Mouse (Mus musculus): ENCODE results near the gene Rnaset2b.
"Not testable (repeated sequence)": the region's sequence is repeated elsewhere in the genome, so short reads cannot be mapped to it uniquely, and the experiment has no call there.

The Rnaset2b gene

DNA sequence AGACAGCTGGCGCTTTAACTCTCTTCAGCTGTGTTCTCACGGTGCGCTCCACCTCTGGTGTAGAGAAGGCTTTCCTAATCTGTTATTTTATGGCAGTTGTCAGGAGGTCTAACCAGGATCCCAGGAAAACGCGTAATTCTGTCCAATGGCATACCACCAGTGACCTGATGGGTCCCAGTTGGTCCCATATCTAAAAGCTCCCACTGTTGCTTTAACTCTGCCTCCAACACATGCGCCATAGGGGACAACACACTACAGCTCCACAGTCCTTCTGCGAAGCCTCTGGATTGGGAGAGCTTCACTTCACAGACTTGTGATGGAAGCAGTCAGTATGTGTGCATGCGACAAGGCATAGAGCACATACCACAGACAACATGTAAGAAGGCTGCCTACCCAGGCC, 9.7 kb downstream of the Rnaset2b start:
- not testable (repeated sequence) for DNase-seq (ENCODE audit: low spot score)

DNA sequence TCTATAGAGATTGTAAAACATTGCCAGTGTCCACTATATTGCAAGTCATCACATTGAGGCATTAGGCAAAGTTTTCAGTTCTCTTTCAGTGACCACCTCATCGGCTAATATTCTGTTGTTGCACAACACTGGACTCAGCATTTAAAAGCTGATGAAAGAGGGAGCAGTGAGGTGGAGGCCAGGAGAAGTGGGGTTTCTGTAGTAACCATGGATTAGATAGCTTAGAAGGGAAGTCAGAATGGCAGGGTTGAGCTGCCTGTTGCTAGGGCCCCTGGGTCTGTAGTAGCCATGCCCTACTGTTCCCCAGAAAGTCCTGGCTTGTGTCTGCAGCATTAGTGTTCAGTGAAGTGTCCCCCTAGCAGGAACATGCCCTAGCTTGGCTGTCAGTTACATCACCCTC, 15.7 kb downstream of the Rnaset2b start:
- not testable (repeated sequence) for DNase-seq (ENCODE audit: low spot score)

DNA sequence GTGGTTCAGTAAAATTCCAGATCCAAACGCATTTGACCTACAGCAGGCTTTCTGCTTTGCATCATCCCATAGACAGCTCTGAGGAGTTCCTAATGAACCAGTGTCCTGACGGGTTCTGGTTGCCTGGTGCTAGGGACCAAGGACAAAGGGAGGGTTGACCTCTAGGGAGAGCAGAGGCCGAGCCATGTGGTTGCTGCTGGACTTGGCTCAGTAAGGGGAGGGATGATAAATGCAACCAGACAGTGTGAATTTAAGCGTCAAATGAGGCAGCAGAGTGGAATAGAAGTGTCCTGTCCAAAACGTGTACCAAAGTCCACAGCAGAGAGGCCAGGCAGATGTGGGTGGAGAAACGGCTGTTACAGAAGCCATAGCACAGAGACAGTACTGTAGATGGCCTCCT, 25.1 kb downstream of the Rnaset2b start:
- DNase-seq (ENCODE audit: low spot score): not testable (repeated sequence)

DNA sequence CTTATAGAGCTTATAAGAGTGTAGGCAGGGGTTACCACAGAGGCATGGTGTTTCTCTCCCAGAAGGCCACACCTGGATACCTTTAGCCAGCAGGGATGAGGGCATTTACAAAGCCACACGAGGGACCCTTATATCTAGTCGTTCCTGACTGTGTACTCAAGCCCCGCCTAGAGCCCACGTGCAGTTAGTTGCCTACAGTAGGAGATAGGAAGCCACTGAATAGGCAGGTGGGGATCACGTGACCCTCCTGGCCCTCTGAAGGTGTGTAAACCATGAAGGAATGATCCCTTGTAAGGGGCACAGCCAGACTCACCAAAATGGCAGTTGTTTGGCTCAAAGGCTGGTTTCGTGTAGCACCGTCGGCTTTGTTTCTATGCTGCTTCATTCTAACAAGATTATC, 26.4 kb downstream of the Rnaset2b start:
- DNase-seq (ENCODE audit: low spot score): not testable (repeated sequence)

DNA sequence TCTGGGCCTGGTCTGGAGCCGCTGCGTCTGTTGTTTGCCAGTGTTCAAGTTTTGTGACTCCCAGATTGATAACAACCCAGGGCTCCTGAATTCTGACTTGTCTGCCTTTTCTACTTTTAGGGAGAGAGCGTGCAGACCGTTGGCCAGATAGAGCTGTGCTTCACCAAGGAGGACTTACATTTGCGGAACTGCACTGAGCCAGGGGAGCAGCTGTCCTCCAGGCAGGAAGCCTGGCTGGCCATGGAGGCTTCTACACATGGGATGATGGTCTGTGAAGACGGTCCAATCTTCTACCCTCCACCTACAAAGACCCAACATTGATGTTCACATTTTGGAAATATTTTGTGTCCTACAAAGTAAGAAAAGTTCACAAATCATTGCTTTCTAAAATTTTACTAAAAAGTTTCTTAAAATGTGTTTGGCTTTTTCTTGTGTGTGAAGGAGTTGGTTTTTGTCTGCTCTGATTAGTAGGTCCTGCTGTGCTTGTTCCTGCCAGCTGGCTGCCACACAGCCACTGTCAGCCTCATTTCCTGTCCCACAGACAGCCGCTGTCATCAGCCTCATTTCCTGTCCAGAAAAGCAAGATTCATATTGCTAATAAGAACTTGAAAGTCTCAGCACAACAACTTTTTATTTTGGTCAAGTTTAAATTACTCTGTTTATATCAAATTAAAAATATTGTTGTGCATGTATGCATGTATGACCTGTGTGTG, 27.5 kb downstream of the Rnaset2b start:
- not testable (repeated sequence) for DNase-seq (ENCODE audit: low spot score)

DNA sequence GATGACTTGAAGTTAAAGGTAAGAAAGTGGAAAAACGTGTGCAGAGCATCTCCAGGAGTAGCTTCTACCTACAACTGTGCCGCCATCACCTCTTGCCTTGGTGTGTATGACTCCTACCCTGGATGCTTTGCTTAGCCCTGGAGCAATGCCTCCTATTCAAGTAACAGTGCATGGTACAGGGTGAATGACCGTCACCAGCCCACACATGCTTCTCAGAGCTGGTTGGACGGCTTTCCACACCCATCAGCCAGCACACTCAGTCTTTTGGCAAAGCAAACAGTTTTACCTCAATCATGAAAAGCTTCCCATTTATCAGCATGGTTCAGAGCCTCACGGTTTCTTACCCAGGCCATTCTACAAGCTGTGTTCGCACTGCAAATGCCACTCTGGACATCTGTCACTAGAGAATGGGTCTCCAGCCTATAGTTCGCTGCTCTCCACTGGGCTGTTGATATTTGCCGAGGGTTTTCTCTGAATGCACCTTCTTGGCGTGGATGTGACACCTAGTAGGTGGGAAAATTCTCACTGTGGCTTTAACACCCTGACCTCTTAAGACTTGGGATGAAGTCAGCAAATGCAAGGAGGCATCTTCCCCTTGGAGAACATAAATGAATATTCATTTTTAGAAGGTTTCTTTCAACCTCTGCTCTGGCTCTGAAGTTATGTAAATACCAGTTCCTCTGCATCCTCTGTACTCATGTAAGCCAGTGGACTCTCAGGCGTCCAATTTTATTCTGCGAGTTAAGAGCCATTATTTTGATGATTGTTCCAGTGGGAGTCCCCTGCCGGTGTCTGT, 31.6 kb downstream of the Rnaset2b start:
- DNase-seq (ENCODE audit: low spot score): not testable (repeated sequence)

DNA sequence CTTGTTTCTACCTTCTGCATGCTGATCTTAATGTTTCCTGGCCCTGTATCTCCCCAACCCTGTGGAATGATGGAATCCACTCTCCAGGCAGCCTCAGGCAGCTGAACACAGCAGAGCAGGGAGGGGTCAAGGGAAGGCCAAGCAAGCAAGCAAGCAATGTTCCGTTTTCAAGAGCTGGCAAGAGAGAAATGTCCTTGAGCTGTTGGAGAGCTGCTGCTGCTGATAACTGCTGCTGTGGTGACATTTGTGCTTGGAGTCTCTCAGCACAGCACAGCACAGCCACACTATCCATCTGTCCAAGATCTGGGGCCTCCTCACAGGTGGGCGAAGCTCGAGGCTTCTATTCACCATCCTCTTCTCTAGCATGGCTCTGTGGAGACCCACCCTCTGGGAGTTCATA, 33.0 kb downstream of the Rnaset2b start:
- DNase-seq (ENCODE audit: low spot score): not testable (repeated sequence)

DNA sequence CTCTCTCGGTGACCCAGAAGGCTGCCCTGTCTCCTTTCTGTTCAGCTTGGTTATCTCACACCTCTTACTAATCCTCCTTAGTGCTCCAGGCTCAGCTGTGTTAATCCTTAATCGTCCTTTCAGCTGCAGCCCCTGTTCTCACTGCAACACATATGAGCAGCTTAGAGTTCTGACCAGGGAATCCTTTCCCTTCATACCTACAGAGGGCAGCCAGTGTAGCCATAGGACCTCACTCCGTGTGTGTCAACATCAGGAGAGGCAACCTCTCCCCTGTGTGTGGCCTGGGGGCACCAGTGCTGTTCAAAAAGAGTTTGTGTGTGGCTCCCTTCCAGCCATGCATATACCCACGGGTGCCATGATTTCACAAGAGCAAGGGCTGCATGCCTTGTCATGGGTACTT, 35.2 kb downstream of the Rnaset2b start:
- not testable (repeated sequence) for DNase-seq (ENCODE audit: low spot score)

DNA sequence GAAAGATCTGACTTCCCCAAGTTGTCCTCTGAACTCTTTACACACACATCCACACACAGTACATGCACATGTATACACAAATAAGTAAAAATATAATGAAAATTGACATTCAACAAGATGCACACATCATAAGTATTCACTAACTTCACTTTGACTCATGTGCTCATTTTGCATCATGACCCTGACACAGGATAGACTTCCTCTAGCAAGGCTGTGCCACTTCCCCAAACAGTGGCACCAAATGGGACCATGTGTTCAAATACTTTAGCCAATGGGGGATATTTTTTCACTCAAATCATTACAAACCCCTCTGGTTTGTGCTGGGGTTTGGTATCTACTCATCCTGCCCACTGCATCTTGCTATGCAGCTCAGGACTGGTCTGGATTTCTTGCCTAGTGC, 38.5 kb downstream of the Rnaset2b start:
- DNase-seq (ENCODE audit: low spot score): not testable (repeated sequence)

DNA sequence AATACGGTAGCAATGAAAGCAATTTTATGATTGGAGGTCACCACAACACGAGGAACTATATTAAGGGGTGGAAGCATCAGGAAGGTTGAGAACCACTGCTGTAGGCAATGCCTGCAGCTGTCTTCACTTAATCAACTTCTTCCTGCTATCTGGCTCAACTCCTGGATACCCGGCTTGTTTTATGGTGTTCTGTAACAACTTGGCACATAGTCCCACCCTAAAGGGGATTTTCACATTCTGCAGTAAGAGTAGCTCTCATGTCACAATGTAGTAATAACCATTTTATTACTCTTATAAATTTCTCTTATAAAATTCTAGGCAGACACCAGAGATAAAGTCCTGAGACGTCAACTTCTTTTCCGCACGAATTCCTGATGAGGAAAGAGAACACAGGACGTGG, 39.0 kb downstream of the Rnaset2b start:
- not testable (repeated sequence) for DNase-seq (ENCODE audit: low spot score)

DNA sequence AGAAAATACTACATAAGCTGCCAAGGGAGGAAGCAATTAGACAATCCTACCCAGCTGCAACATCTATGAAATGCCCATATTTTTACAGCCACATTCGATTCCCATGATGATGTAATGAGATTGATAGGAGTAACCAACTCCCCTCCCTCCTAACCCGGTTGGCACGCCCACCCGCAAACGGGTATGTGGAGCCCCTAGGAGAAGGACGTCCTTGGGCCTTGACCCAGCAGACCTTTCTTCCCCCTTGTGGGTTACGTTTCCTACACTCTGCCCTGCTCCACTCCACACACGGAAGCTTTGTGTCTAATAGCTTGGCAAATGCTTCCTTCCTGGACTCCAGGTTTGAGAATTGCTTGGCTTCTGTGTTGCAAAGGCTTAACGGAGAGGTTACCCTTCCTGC, 39.5 kb downstream of the Rnaset2b start:
- DNase-seq (ENCODE audit: low spot score): not testable (repeated sequence)

DNA sequence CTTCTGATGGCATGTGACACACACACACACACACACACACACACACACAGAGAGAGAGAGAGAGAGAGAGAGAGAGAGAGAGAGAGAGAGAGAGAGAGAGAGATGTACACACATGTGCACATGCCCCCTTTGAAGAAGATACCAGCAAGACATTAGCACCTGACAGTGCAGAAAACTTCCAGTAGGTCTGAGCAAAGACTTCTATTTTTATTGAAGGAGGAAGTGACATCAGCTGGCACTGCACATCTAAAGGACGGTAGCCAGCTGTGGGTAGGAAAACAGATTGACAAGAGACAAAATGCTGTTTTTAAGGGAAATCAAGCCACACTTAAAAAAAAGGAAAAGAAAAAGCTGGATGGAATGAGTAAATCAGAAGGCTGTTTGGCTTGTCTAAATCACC, 43.8 kb downstream of the Rnaset2b start:
- DNase-seq (ENCODE audit: low spot score): not testable (repeated sequence)

DNA sequence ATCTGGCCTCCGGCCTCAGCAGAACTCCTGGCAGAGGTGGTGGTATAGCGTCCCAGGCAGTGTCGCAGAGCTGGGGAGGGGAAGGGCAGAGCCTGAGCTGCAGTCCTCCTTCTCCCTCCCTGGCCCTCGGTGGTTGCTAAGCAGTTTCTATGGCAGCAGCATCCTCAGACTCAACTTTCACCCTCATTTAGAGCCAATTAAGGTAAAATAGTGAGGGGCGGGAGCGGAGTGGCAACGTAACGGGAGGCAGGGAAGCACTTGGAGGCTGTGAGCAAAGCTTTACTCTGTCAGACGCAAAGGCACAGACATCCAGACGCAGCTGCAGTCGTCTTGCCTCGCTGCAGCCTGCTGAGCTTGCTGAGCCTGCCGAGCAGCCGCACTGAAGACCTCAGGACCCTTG, 54.8 kb downstream of the Rnaset2b start, which contains the start of gene Gm1604a:
Gene Gm1604a, plus strand, starts transcription at position 312 of the 400 bp plus-strand sequence.
- not testable (repeated sequence) for DNase-seq (ENCODE audit: low spot score)

DNA sequence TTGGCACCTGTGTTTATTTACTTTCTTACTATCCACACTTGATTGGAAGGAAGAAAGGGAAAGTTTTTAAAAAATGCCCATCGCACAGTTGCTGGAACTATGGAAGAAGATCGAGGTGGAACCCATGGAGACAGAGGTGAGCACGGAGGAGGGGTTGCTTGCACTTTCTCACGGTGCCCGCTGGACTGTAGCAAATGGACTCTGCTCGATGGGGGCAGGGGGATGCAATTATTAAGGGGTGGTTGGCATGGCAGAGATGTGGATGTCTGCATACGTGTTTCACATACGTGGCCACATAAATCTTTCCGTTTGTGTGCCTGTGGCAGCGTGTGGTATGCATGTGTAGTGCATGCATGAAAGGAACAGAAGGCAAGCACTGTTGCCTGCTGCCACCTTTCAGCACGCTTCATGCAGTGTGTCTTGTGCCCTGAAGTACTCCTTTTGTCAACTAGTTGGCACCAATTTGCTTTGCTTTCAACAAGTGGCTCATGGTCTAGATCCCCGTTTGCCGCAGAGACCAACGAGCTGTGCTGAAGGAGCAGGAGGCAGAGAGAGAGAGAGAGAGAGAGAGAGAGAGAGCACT, 55.4 kb downstream of the Rnaset2b start:
- not testable (repeated sequence) for DNase-seq (ENCODE audit: low spot score)

DNA sequence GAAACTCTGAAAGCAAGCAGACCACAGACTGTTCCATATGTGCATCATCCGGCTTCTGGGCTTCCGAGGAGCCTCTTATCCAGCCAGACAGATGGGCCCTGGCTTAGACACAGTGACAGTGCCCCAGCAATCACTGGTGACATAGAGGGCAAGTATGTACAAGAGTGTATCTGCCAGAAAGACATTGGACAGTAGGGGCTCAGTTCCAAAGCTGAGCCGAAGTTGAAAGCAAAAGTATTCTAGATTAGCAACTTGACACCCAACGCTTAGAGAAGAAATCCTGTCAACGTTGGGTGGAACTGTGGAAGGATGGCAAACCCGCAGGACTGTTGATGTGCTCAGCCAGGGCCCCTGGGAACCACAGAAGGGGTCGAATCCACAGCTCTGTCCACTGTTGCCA, 59.8 kb downstream of the Rnaset2b start:
- not testable (repeated sequence) for DNase-seq (ENCODE audit: low spot score)

DNA sequence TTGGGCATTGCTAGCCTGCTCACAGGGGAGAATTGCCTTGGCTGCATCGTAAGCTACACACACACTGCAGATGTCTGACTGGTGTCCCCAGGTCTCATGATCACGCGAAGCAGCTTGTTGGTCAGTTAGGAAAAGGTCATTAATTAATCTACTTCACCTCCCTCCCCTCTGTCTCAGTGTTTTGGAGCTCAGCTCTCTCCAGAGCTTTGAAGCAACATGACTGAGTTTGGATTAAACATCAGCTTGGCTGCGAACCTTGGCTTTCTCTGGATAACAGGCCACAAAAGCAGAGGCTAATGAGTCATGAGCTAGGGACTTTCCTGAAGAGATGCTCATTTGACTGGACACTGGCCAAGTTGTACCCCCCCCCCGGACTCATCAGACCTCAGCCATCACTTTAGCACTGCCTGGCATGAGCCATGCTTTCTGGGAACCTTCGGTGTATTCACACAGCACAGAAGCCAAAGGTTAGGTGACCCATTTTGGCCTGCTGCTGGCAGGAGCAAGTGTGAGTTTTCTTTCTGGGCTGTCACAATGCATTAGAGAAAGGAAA, 60.3 kb downstream of the Rnaset2b start:
- not testable (repeated sequence) for DNase-seq (ENCODE audit: low spot score)

DNA sequence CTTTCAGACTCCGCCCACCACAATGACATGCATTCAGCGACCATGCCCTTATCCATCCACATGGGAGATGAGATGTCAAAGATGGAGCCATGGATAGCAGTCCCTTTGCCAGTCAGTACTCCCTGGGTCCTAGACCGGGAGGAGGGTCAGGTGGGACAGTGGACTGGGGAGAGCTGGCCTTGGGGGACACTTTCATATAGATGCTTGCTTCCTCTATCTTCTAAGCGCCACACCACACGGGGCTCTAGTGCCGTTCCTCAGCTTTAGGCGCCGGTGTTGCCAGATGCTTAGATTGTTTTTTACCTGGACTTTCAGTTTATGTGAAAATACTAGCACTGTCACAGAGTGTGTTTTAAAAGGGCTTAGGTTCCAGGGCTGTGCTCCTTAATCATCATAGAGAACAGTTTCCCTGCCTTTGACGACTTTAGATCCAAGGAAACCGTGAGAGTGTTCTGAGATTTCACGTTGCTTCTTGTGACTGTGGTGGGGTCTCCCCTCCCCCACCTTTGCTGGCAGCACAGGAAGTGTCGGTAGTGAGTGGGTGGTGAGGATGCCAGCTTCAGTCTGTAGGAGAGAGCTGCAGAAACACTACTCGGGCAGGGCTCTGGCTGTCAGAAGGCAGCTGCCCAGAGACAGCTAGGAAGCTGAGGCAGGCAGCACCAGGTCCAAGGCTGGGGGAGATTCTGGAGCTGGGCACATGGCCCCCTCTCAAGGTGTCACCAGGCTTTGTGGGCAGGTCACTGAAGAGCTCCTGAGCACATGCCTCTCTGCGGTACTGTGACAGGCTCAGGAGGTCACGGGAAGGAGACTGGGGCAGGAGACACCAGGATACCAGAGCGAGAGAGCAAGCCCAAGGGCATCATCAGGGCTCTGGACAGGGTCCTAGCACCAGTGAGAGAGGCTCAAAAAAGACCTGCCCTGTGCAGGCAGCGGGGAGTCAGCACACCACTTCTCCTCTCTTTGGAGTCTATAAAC, 63.0 kb downstream of the Rnaset2b start:
- not testable (repeated sequence) for DNase-seq (ENCODE audit: low spot score)
